Mouse (Mus musculus) liver, embryonic 16.5 days (tissue): ENCODE measurements around the gene Pom121. TPM values are rescaled to one million over a fixed set of nuclear protein-coding genes. Genes with fewer than 3 reads are reported as not detected.

ENCODE experiments used
- ATAC-seq: fragments of 200-750 bp; cut with Nextera tagmentation; 2 replicates; pipeline ENCODE4 v1.8.0; 2017; ENCODE audit warnings: low read depth, mild to moderate bottlenecking, moderate number of reproducible peaks, moderate library complexity
- H3K27ac ChIP-seq: fragments of 300-500 bp; sonication (generic); 2 replicates; pipeline ENCODE4 v1.5.1; 2014; ENCODE audit warnings: mild to moderate bottlenecking, low read length
- H3K27me3 ChIP-seq: fragments of 300-500 bp; sonication (generic); 2 replicates; pipeline ENCODE4 v1.6.1; 2014; ENCODE audit warnings: low read depth, low read length, mixed read lengths; ENCODE audit not compliant: control insufficient read depth, insufficient read depth
- H3K36me3 ChIP-seq: fragments of 300-500 bp; sonication (generic); 2 replicates; pipeline ENCODE4 v1.6.1; 2014; ENCODE audit warnings: mild to moderate bottlenecking; ENCODE audit not compliant: control insufficient read depth, insufficient read depth
- H3K4me1 ChIP-seq: fragments of 300-500 bp; sonication (generic); 2 replicates; pipeline ENCODE4 v1.6.1; 2014; ENCODE audit warnings: low read depth, low read length, mixed read lengths; ENCODE audit not compliant: control insufficient read depth
- H3K4me2 ChIP-seq: fragments of 300-500 bp; sonication (generic); 2 replicates; pipeline ENCODE4 v1.6.1; 2014; ENCODE audit warnings: low read depth, low read length, mixed read lengths
- H3K4me3 ChIP-seq: fragments of 300-500 bp; sonication (generic); 2 replicates; pipeline ENCODE4 v1.5.1; 2014; ENCODE audit warnings: low read depth, mild to moderate bottlenecking, low read length
- H3K9ac ChIP-seq: fragments of 300-500 bp; sonication (generic); 2 replicates; pipeline ENCODE4 v1.6.1; 2014; ENCODE audit warnings: low read depth, low read length
- H3K9me3 ChIP-seq: fragments of 300-500 bp; sonication (generic); replicated peaks from 2 replicates; pipeline ENCODE4 v1.6.1; 2016; ENCODE audit warnings: low read length; ENCODE audit not compliant: control insufficient read depth
- WGBS: fragments of 180-500 bp; shearing (Covaris S2); extraction: QIAGEN DNeasy Blood & Tissue Kit; methylation state at CpG from one replicate; pipeline ENCODE4 v1.1.7; 2014; ENCODE audit not compliant: insufficient replicate concordance; 5-methylcytosine and 5-hydroxymethylcytosine counted together
- polyA plus RNA-seq: library from polyadenylated mRNA; unstranded; fragments of >200 nt; fragmentation: Nextera tagmentation; extraction: Ambion mirVana; gene quantifications from 2 replicates; pipeline ENCODE4 v1.2.1, GENCODE M21; 2015

The Pom121 gene
- polyA plus RNA-seq, result 4.5 and 5.0 TPM in 2 replicates

DNA sequence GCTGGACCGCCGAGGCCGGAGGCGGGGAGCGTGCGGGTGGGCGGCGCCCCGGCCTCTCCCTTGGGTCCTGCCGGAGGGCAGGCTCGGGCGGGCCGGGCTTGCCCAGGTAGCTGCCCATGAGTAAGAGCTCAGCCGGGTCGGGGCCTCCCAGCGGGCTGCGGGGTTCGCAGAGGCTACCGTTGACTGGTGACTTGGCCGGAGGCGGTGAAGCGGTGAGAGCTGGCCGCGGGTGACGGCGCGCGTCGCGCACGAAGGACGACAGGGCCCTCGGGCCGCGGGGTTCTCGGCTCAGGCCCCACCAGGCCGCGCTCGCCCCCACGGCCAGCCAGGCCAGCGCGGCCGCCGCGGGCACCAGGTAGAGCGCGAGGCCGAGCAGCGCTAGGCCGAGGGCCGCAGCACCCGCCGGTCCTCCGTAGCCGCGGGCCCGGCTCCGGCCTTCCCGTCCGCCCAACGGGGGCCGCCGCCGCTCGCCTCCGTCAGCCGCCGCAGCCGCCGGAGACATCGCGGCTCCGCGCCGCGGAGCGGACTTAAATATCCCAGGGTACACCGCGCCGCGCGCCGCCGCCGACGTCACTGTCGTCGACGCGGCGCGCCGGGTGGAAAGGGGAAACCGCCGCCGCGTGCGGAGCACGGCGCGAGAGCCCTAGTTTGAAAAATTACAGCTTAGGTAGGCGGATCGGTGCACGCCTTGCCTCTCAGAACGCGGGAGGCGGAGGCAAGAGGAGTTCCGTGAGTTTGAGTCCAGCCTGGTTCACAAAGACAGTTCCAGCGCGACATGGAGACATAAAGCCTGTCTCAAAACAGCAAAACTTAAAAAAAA is at the start of gene Pom121:
Pom121 (minus strand) TSS at position 543 of the 820 bp plus-strand sequence.
- H3K27ac ChIP-seq, result peak within 1 kb of the TSS; percentile 87
- under 1% methylated on average over 97 of the region's 110 CpGs for WGBS

GRCm38 (mm10) chr5:135442430-135442829 is 48.1 kb upstream of the Pom121 start:
- H3K27me3 ChIP-seq, result no peaks in the 10 kb centered on the region
- no peak overlapping the region for H3K9ac ChIP-seq
- H3K4me2 ChIP-seq, result no peak overlapping the region
- no peak overlapping the region for H3K27ac ChIP-seq
- H3K4me1 ChIP-seq, result no peaks in the 10 kb centered on the region
- no peak for ATAC-seq
- no peaks in the 10 kb centered on the region for H3K9me3 ChIP-seq
- H3K4me3 ChIP-seq, result no peak overlapping the region
- 65% methylated on average over 7 of the region's 7 CpGs for WGBS
- H3K36me3 ChIP-seq, result no peaks in the 10 kb centered on the region

More for the DNA sequence above, at the start of gene Pom121:
- H3K36me3 ChIP-seq, result peaks cover 13% of the 10 kb centered on the region
- H3K4me2 ChIP-seq, result peak within 1 kb of the TSS; percentile 93
- H3K27me3 ChIP-seq, result no peaks in the 10 kb centered on the region
- H3K9me3 ChIP-seq, result no peaks in the 10 kb centered on the region
- peak; percentile 93 for ATAC-seq
- peaks cover 18% of the 10 kb centered on the region for H3K4me1 ChIP-seq
- peak within 1 kb of the TSS; percentile 96 for H3K9ac ChIP-seq
- H3K4me3 ChIP-seq, result peak within 1 kb of the TSS; percentile 89

GRCm38 (mm10) chr5:135435039-135435438 is 40.7 kb upstream of the Pom121 start:
- Histone ChIP-seq H3K4me1 (no peaks in the 10 kb centered on the region), H3K9me3 (no peaks in the 10 kb centered on the region; the same call in 1 of the 2 replicates), H3K4me3 (no peak overlapping the region), H3K27ac (no peak overlapping the region), H3K27me3 (no peaks in the 10 kb centered on the region), H3K9ac (no peak overlapping the region), H3K36me3 (no peaks in the 10 kb centered on the region), H3K4me2 (no peak overlapping the region)
- no peak for ATAC-seq
- WGBS, result 68% methylated on average over 10 of the region's 10 CpGs

DNA sequence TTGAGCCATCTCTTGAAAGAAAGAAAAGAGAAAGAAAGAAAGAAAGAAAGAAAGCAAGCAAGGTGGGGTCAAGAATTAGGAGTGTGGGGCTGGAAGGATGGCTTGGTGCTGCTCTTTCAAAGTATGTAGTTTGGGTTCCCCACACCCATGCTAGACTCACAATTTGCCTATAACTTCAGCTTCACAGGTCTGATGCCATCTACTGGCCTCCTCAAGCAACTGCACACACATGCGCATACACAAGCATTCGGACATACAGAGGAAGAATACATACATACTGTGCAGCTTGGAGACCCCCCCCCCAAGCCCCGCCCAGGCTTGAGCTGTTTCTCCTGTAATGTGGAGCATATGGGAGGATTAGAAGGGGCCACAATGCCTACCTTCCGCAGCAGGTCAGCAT is 39.5 kb upstream of the Pom121 start:
- H3K36me3 ChIP-seq, result no peaks in the 10 kb centered on the region
- no peaks in the 10 kb centered on the region for H3K27me3 ChIP-seq
- no peaks in the 10 kb centered on the region for H3K4me1 ChIP-seq
- H3K27ac ChIP-seq, result no peak overlapping the region
- no peak overlapping the region for H3K9ac ChIP-seq
- H3K4me3 ChIP-seq, result no peak overlapping the region
- H3K9me3 ChIP-seq, result no peaks in the 10 kb centered on the region; the same call in 1 of the 2 replicates
- ATAC-seq, result no peak
- no peak overlapping the region for H3K4me2 ChIP-seq
- WGBS, result 78% methylated on average over 4 of the region's 4 CpGs

- Histone ChIP-seq H3K9me3 (no peaks in the 10 kb centered on the region; the same call in 1 of the 2 replicates), H3K36me3 (no peaks in the 10 kb centered on the region), H3K4me2 (no peak overlapping the region), H3K27ac (no peak overlapping the region), H3K27me3 (no peaks in the 10 kb centered on the region), H3K4me3 (no peak overlapping the region), H3K9ac (no peak overlapping the region), H3K4me1 (no peaks in the 10 kb centered on the region)
- no peak for ATAC-seq
- 56% methylated on average over 6 of the region's 6 CpGs for WGBS
These were observed 36.8 kb upstream of the Pom121 start for GRCm38 (mm10) chr5:135431111-135431510.

DNA sequence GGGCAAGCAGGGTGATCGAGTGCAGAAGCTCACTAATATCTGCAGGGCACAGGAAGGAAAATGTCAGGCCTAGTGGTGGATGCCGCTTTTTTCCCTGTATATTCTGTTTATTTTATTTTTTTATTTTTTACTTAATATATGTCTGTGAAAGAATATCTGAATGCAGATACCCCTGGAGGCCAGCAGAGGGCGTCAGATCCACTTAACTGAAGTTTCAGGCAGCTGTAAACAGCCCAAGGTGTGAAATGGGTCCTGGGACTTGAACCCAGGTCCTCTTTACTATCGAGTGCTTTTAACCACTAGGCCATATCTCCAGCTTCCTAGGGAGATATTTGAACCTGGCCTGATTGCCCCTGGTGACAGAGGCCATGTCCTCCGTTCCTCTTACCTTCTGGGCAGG is 34.4 kb upstream of the Pom121 start:
- H3K4me1 ChIP-seq, result no peaks in the 10 kb centered on the region
- H3K36me3 ChIP-seq, result no peaks in the 10 kb centered on the region
- 60% methylated on average over 5 of the region's 5 CpGs for WGBS
- H3K4me2 ChIP-seq, result no peak overlapping the region
- ATAC-seq, result no peak
- H3K27ac ChIP-seq, result no peak overlapping the region
- H3K9me3 ChIP-seq, result no peaks in the 10 kb centered on the region
- H3K27me3 ChIP-seq, result no peaks in the 10 kb centered on the region
- H3K4me3 ChIP-seq, result no peak overlapping the region
- H3K9ac ChIP-seq, result no peak overlapping the region

DNA sequence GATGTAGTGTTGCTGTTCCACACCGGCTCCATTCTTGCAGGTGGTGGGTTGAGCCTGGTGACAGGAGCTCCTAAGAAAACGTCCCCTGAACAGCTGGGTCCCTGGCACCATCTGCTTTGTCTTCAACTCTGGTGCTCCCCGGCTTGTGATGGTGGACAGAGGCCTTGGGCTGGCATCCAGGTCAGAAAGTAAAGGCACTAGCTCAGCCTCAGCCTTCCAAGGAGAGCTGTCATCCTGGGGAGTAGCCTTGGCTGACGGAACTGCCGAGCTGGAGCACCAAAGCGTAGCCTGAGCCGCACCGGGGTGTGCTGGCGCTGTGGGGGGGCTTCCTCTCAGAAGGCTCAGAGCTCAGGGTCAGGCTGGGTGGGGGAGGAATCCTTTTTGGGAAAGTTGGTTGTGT is 15.9 kb upstream of the Pom121 start:
- H3K9me3 ChIP-seq, result no peaks in the 10 kb centered on the region
- no peak overlapping the region for H3K27ac ChIP-seq
- no peaks in the 10 kb centered on the region for H3K27me3 ChIP-seq
- no peak overlapping the region for H3K4me3 ChIP-seq
- no peaks in the 10 kb centered on the region for H3K4me1 ChIP-seq
- 76% methylated on average over 9 of the region's 9 CpGs for WGBS
- H3K9ac ChIP-seq, result no peak overlapping the region
- no peaks in the 10 kb centered on the region for H3K36me3 ChIP-seq
- H3K4me2 ChIP-seq, result no peak overlapping the region
- ATAC-seq, result no peak

GRCm38 (mm10) chr5:135408114-135408513 is 13.8 kb upstream of the Pom121 start:
- WGBS, result 56% methylated on average over 4 of the region's 4 CpGs

GRCm38 (mm10) chr5:135405437-135405836 is 11.1 kb upstream of the Pom121 start:
- 66% methylated on average over 9 of the region's 9 CpGs for WGBS
- no peak overlapping the region for H3K9ac ChIP-seq
- no peaks in the 10 kb centered on the region for H3K36me3 ChIP-seq
- no peak overlapping the region for H3K4me2 ChIP-seq
- no peaks in the 10 kb centered on the region for H3K27me3 ChIP-seq
- H3K4me3 ChIP-seq, result no peak overlapping the region
- ATAC-seq, result no peak
- no peak overlapping the region for H3K27ac ChIP-seq
- no peaks in the 10 kb centered on the region for H3K9me3 ChIP-seq
- no peaks in the 10 kb centered on the region for H3K4me1 ChIP-seq

More at GRCm38 (mm10) chr5:135408114-135408513, 13.8 kb upstream of the Pom121 start:
- H3K36me3 ChIP-seq, result no peaks in the 10 kb centered on the region
- H3K4me1 ChIP-seq, result no peaks in the 10 kb centered on the region
- no peak overlapping the region for H3K4me2 ChIP-seq
- ATAC-seq, result no peak
- no peaks in the 10 kb centered on the region for H3K27me3 ChIP-seq
- H3K4me3 ChIP-seq, result no peak overlapping the region
- no peak overlapping the region for H3K9ac ChIP-seq
- no peak overlapping the region for H3K27ac ChIP-seq
- H3K9me3 ChIP-seq, result no peaks in the 10 kb centered on the region
